Mouse (Mus musculus) heart, postnatal 0 days (tissue): ENCODE data around the gene Hspg2. TPM values are rescaled to one million over a fixed set of nuclear protein-coding genes. Genes with fewer than 3 reads are reported as not detected.

Experiments used
- ATAC-seq: fragments of 200-750 bp; cut with Nextera tagmentation; 2 replicates; pipeline ENCODE4 v1.8.0; 2017; ENCODE audit warnings: low read depth, moderate number of reproducible peaks, moderate library complexity; ENCODE audit not compliant: insufficient read depth
- DNase-seq: peaks from one replicate; pipeline ENCODE4 v3.0.0-alpha.2; 2016; ENCODE audit warnings: low spot score
- H3K27ac ChIP-seq: fragments of 300-500 bp; sonication (generic); 2 replicates; pipeline ENCODE4 v1.5.1; 2014; ENCODE audit warnings: low read depth, mild to moderate bottlenecking
- H3K27me3 ChIP-seq: fragments of 300-500 bp; sonication (generic); 2 replicates; pipeline ENCODE4 v1.6.1; 2014; ENCODE audit warnings: low read length, mixed read lengths; ENCODE audit not compliant: control insufficient read depth, insufficient read depth
- H3K36me3 ChIP-seq: fragments of 300-500 bp; sonication (generic); replicated peaks from 2 replicates; pipeline ENCODE4 v1.6.1; 2014; ENCODE audit warnings: low read length, mixed read lengths; ENCODE audit not compliant: control insufficient read depth, insufficient read depth
- H3K4me1 ChIP-seq: fragments of 300-500 bp; sonication (generic); 2 replicates; pipeline ENCODE4 v1.6.1; 2014; ENCODE audit warnings: antibody characterized with exemption; ENCODE audit not compliant: control insufficient read depth, insufficient read depth
- H3K4me2 ChIP-seq: fragments of 300-500 bp; sonication (generic); 2 replicates; pipeline ENCODE4 v1.6.1; 2014; ENCODE audit warnings: low read depth, mild to moderate bottlenecking, low read length, moderate library complexity
- H3K4me3 ChIP-seq: fragments of 300-500 bp; sonication (generic); 2 replicates; pipeline ENCODE4 v1.5.1; 2014; ENCODE audit warnings: low read depth, low read length
- H3K9ac ChIP-seq: fragments of 300-500 bp; sonication (generic); replicated peaks from 2 replicates; pipeline ENCODE4 v1.6.1; 2014; ENCODE audit warnings: low read depth, low read length, mixed read lengths
- H3K9me3 ChIP-seq: fragments of 300-500 bp; sonication (generic); replicated peaks from 2 replicates; pipeline ENCODE4 v1.6.1; 2016; ENCODE audit warnings: low read length; ENCODE audit not compliant: control insufficient read depth
- CTCF ChIP-seq: IDR thresholded peaks from 2 replicates; pipeline ENCODE4 v1.5.1; 2016; ENCODE audit warnings: antibody characterized with exemption, control low read depth, low read depth
- EP300 ChIP-seq: IDR thresholded peaks from 2 replicates; pipeline ENCODE4 v1.6.1; 2016; ENCODE audit warnings: antibody characterized with exemption, low read depth
- WGBS: fragments of 180-500 bp; shearing (Covaris S2); extraction: QIAGEN DNeasy Blood & Tissue Kit; methylation state at CpG from one replicate; pipeline ENCODE4 v1.1.7; 2014; 5-methylcytosine and 5-hydroxymethylcytosine counted together
- polyA plus RNA-seq: library from polyadenylated mRNA; unstranded; fragments of >200 nt; fragmentation: Nextera tagmentation; extraction: Ambion mirVana; gene quantifications from 2 replicates; pipeline ENCODE4 v1.2.1, GENCODE M21; 2015
- total RNA-seq: library from RNA; depleted of rRNA; stranded (reverse); fragments of >200 nt; gene quantifications from 2 replicates; pipeline ENCODE4 v1.2.3, GENCODE M21; 2014; ENCODE audit warnings: low replicate concordance

Gene Hspg2
- total and polyA plus RNA-seq, 2 experiments from 2014 or later = 42.4 to 473 TPM

DNA sequence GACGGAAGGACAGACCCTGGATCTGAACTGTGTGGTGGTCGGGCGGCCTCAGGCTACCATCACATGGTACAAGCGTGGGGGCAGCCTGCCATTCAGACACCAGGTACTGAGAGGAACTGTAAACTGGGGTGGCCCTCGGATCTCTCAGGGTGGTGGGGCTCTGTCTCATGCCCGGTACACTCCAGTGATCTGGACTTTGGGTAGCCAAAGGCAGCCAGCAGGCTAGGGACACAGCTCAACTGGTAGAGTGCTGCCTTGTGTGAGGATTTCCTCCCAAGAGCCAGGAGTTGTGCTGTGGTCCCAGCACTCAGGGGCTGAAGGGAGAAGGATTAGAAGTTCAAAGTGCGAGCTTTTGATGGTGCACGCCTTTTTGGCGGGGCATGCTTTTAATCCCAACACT lies 77.0 kb downstream of the Hspg2 start:
- H3K9ac ChIP-seq = no peak overlapping the region
- peaks cover 100% of the 10 kb centered on the region for H3K36me3 ChIP-seq
- ATAC-seq (no peak), DNase-seq (no peak)
- H3K4me2 ChIP-seq = no peak overlapping the region
- no peak overlapping the region for H3K4me3 ChIP-seq
- H3K4me1 ChIP-seq = no peaks in the 10 kb centered on the region
- 97% methylated on average over 9 of the region's 9 CpGs for WGBS
- H3K9me3 ChIP-seq = no peaks in the 10 kb centered on the region
- H3K27me3 ChIP-seq = no peaks in the 10 kb centered on the region
- no peak overlapping the region for H3K27ac ChIP-seq
- no peak for TF ChIP-seq EP300
- TF ChIP-seq CTCF = no peak

DNA sequence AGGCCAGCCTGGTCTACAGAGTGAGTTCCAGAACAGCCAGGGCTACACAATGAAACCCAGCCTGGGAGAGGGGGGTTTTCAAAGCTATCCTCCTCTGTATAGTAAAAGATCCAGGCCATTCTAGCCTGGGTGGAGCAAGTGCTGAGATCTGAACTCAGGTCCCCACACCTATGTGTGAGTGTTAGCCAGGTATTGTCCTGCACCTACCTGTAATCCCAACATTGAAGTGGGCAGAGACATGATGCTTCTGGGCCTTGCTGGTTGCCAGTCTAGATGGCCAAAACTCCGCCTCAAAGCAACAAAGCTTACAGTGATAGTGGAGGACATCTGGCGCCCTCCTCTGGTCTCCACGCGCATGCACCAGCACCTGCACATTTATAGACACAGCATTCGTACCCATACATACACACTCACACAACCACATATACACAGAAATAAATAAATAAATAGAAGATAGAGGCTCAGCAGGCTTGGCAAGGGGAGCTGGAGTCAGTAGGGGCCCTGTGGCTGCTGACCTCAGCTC lies 77.5 kb downstream of the Hspg2 start:
- TF ChIP-seq CTCF = peak; percentile 48
- TF ChIP-seq EP300 = no peak
- 85% methylated on average over 5 of the region's 5 CpGs for WGBS
- peaks cover 100% of the 10 kb centered on the region for H3K36me3 ChIP-seq

DNA sequence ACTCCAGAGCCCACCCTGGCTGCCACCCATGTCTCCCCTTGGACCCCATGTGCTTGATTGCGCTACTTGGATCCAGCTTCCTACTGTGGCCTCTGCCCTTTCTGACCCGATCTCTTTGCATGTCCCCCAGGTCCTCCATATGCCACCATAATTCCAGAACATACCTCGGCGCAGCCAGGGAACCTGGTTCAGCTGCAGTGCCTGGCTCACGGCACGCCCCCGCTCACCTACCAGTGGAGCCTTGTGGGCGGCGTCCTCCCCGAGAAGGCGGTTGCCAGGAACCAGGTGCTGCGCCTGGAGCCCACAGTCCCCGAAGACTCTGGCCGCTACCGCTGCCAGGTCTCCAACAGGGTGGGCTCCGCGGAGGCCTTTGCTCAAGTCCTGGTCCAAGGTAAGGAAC lies 84.9 kb downstream of the Hspg2 start:
- no peaks in the 10 kb centered on the region for H3K27me3 ChIP-seq
- no peak overlapping the region for H3K4me2 ChIP-seq
- H3K9me3 ChIP-seq = no peaks in the 10 kb centered on the region
- TF ChIP-seq CTCF (no peak), EP300 (no peak)
- H3K9ac ChIP-seq = no peak overlapping the region
- WGBS = 91% methylated on average over 17 of the region's 17 CpGs
- no peak for ATAC-seq
- H3K4me3 ChIP-seq = no peak overlapping the region
- DNase-seq = no peak
- H3K4me1 ChIP-seq = no peaks in the 10 kb centered on the region
- no peak overlapping the region for H3K27ac ChIP-seq
- peaks cover 98% of the 10 kb centered on the region for H3K36me3 ChIP-seq

More for the DNA sequence above, 77.5 kb downstream of the Hspg2 start:
- no peaks in the 10 kb centered on the region for H3K9me3 ChIP-seq
- no peaks in the 10 kb centered on the region for H3K27me3 ChIP-seq
- no peak overlapping the region for H3K27ac ChIP-seq
- no peak overlapping the region for H3K4me2 ChIP-seq
- peak; percentile 14 for DNase-seq
- no peak overlapping the region for H3K4me3 ChIP-seq
- no peaks in the 10 kb centered on the region for H3K4me1 ChIP-seq
- 0 out of 2 replicates have a peak, but pooled peaks have one; percentile 13 for ATAC-seq
- no peak overlapping the region for H3K9ac ChIP-seq

DNA sequence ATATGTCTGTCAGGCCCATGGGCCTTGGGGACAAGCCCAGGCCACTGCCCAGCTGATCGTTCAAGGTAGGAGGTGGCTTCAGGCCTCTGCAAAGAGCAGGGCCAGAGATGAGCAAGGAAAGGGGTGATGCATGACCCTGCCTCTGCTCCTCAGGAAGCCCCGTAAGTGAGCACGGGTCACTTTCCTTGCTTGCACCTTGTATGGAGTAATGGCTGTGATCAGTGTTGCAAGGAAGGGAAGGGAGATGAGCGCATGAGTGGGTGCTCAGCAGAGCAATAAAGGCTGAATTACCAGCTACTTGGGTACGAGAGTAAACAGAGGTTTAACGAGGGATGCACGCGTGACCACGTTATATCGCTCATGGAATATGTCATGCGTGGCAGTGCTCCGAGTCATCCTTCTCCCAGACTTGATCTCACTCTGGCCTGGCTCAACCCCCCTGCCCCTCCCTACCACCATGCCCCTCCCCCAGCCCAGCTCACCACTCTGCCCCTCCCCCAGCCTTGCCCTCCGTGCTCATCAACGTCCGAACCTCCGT lies 88.2 kb downstream of the Hspg2 start:
- WGBS = 89% methylated on average over 16 of the region's 16 CpGs
- no peaks in the 10 kb centered on the region for H3K4me1 ChIP-seq
- H3K9ac ChIP-seq = no peak overlapping the region
- TF ChIP-seq EP300 (no peak), CTCF (no peak)
- no peak overlapping the region for H3K4me2 ChIP-seq
- DNase-seq = no peak
- H3K36me3 ChIP-seq = peaks cover 95% of the 10 kb centered on the region
- no peak overlapping the region for H3K4me3 ChIP-seq
- no peaks in the 10 kb centered on the region for H3K9me3 ChIP-seq
- ATAC-seq = no peak
- no peaks in the 10 kb centered on the region for H3K27me3 ChIP-seq
- H3K27ac ChIP-seq = no peak overlapping the region

DNA sequence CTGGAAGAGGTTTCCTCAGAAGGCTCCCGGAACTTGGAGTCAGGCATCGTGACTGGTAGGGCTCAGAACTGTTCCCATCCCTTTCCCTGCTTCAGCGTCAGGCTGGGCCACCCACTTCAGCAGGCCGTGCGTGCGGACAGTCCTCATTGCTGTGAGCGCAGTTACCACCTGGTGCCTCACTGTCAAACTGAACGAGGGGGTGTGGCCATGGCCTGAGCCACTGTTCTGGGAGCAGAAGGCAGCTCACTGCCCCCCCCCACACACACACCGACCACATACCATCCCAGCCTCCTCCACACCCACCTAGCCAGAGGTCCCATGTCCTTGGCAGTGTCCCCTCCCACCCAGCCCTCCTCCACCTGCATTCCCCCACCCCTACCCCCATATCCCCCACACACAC lies 101.3 kb downstream of the Hspg2 start:
- H3K27me3 ChIP-seq = no peaks in the 10 kb centered on the region
- no peak for TF ChIP-seq CTCF
- no peak for TF ChIP-seq EP300
- WGBS = 76% methylated on average over 9 of the region's 9 CpGs
- no peaks in the 10 kb centered on the region for H3K4me1 ChIP-seq
- H3K36me3 ChIP-seq = peaks cover 74% of the 10 kb centered on the region
- H3K4me2 ChIP-seq = no peak overlapping the region
- H3K9ac ChIP-seq = no peak overlapping the region
- no peak overlapping the region for H3K4me3 ChIP-seq
- H3K9me3 ChIP-seq = no peaks in the 10 kb centered on the region
- no peak overlapping the region for H3K27ac ChIP-seq
- ATAC-seq (no peak), DNase-seq (no peak)

DNA sequence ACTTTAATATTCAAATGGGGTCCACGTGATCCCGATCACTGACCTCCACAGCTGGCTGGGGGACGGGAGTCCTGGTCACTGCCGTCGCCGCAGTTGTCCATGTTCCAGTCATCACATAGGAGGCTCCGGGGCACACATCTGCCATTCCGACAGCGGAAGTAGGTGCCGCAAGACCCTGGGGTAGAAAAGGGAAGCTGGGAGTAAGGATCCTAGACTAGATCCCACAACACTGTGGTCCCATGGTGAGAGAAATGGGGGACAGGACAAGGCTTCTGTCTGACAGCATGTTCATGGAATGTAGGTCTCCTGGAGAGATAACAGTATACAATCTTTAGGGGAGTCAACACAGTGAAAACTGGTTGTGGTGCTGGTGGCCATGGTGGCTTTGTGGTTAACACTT lies 105.9 kb downstream of the Hspg2 start, which contains the start of gene Ldlrad2:
Gene Ldlrad2, minus strand, starts transcription at position 101 of the 400 bp plus-strand sequence.
- ATAC-seq (no peak), DNase-seq (no peak)
- WGBS = 83% methylated on average over 10 of the region's 10 CpGs
- Histone ChIP-seq H3K36me3 (peaks cover 28% of the 10 kb centered on the region), H3K27ac (no peak within 1 kb of the TSS), H3K27me3 (peaks cover 14% of the 10 kb centered on the region), H3K4me2 (no peak within 1 kb of the TSS), H3K4me1 (peaks cover 4% of the 10 kb centered on the region; the same call in 1 of the 2 replicates), H3K9me3 (no peaks in the 10 kb centered on the region), H3K4me3 (no peak within 1 kb of the TSS), H3K9ac (no peak within 1 kb of the TSS)
- TF ChIP-seq CTCF = no peak
- TF ChIP-seq EP300 = no peak
